Mouse (Mus musculus) cerebellum, adult 2 months (tissue): ENCODE results near the gene Gstm4.
"Not testable (repeated sequence)": the region's sequence is repeated elsewhere in the genome, so short reads cannot be mapped to it uniquely, and the experiment has no call there.

Experiments used
- CTCF ChIP-seq: fragments of 200-500 bp; IDR thresholded peaks from 2 replicates; pipeline ENCODE4 v1.5.1; 2011; ENCODE audit warnings: low read depth, mild to moderate bottlenecking, control low read depth, low read length, moderate library complexity, borderline replicate concordance; ENCODE audit not compliant: insufficient read depth
- POLR2A ChIP-seq: fragments of 200-500 bp; IDR thresholded peaks from 2 replicates; pipeline ENCODE4 v1.6.1; 2011; ENCODE audit warnings: low read length, control low read depth, borderline replicate concordance; ENCODE audit not compliant: insufficient read depth

DNA sequence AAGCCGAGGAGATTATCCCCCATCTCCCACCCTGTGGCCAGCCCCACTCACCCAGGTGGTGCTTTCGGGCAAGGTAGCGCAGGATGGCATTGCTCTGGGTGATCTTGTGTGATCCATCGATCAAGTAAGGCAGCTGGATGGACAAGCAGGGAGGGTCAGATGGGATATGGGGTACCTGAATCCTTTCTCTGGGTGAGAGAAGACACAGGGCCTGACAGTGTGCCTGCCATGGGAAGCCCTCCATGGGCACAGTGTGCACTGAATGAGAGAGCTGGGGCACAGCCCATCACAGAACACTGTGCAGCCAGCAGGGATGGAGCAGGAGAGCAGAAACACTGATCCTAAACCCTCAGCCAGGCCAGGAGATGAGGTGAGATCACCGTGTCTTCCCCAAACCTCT, 28.2 kb downstream of the Gstm4 start:
- TF ChIP-seq POLR2A, CTCF: not testable (repeated sequence)
